Comparison of ENCODE assay signal across 9 mouse cellular contexts in the genomic region with DNA sequence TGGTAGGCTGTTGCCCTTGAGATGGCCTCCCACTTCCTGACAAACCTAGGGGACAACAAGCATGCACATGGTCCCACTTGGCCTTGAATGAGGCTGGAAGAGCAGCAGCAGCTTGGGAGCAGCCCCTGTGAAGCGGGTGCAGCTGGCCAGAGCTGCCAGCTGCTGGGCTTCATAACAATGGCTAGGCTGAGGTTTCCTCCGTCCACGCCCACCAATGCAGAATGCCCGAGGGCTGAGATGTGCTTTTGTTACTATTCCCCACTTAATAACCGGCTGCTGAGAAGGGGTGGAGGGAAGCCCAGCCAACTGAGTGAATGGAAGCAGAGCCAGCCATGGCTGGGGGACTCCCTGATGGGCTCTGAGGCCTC.
A peak's percentile ranks its signal among the peaks of the same experiment; 100 is the strongest.
DNase-seq lines count a peak whose midpoint lies in the region; ATAC-seq and TF ChIP-seq lines count a peak whose summit lies in the region.
"Had no signal": no experiment of that assay in that cellular context is flagged by ENCODE, and none has a peak within 500 bp of the region (broad histone marks: within the 10 kb centered on the region; RNA-seq: fewer than 3 reads in every experiment).

No protein-coding gene starts in this region.

- intact Hi-C loops in heart, adult 2 months (cut with DNase I) = no loop called here

- H3K36me3 ChIP-seq in liver, embryonic 11.5 days (ENCODE audit: control insufficient read depth, insufficient read depth, low read length) = no peaks in the 10 kb centered on the region
- no peaks in the 10 kb centered on the region for H3K36me3 ChIP-seq in embryonic facial prominence, embryonic 13.5 days
- no peaks in the 10 kb centered on the region for H3K36me3 ChIP-seq in limb, embryonic 12.5 days
- H3K36me3 ChIP-seq in neural tube, embryonic 15.5 days = no peaks in the 10 kb centered on the region
- no peaks in the 10 kb centered on the region for H3K36me3 ChIP-seq in heart, adult 2 months (ENCODE audit: control insufficient read depth, insufficient read depth, low read length)

- H3K9me3 ChIP-seq in liver, embryonic 11.5 days (ENCODE audit: control insufficient read depth, low read length) = no peaks in the 10 kb centered on the region
- H3K9me3 ChIP-seq in embryonic facial prominence, embryonic 13.5 days = no peaks in the 10 kb centered on the region
- H3K9me3 ChIP-seq in limb, embryonic 12.5 days = no peaks in the 10 kb centered on the region
- no peaks in the 10 kb centered on the region for H3K9me3 ChIP-seq in neural tube, embryonic 15.5 days (replicated peaks)

- H3K4me1 ChIP-seq in liver, embryonic 11.5 days (replicated peaks; ENCODE audit: control insufficient read depth, insufficient read depth, low read length) = peaks cover 4% of the 10 kb centered on the region; the same call in 1 of the 2 replicates
- peaks cover 65% of the 10 kb centered on the region for H3K4me1 ChIP-seq in embryonic facial prominence, embryonic 13.5 days
- H3K4me1 ChIP-seq in limb, embryonic 12.5 days (replicated peaks) = peaks cover 53% of the 10 kb centered on the region
- peaks cover 39% of the 10 kb centered on the region for H3K4me1 ChIP-seq in neural tube, embryonic 15.5 days
- no peaks in the 10 kb centered on the region for H3K4me1 ChIP-seq in heart, adult 2 months (ENCODE audit: control insufficient read depth, insufficient read depth, low read length)

- TF ChIP-seq POLR2A in heart, adult 2 months (IDR thresholded peaks at IDR 0.05; ENCODE audit: insufficient read depth, low read depth, low read length) = no peak

- DNase-seq in liver = peak; percentile 4
- DNase-seq in liver, embryonic 11.5 days (ENCODE audit: low spot score) = no peak
- DNase-seq in kidney, adult 9 months = no peak
- no peak for DNase-seq in heart, adult 2 months

- no peak for TF ChIP-seq EP300 in heart, adult 2 months (IDR thresholded peaks at IDR 0.05; ENCODE audit: insufficient read depth, low read depth, low read length)

- TF ChIP-seq CTCF in heart, adult 2 months (IDR thresholded peaks at IDR 0.05) = no peak

- no peak overlapping the region for H3K4me3 ChIP-seq in liver, embryonic 11.5 days (ENCODE audit: low read depth, low read length)
- no peak overlapping the region for H3K4me3 ChIP-seq in embryonic facial prominence, embryonic 13.5 days
- H3K4me3 ChIP-seq in limb, embryonic 12.5 days (replicated peaks) = no peak overlapping the region
- no peak overlapping the region for H3K4me3 ChIP-seq in neural tube, embryonic 15.5 days (replicated peaks)
- no peak overlapping the region for H3K4me3 ChIP-seq in heart, adult 2 months

- H3K4me2 ChIP-seq in liver, embryonic 11.5 days = no peak overlapping the region
- H3K4me2 ChIP-seq in embryonic facial prominence, embryonic 13.5 days = peak overlapping the region; percentile 7; the same call in 1 of the 2 replicates
- no peak overlapping the region for H3K4me2 ChIP-seq in limb, embryonic 12.5 days
- no peak overlapping the region for H3K4me2 ChIP-seq in neural tube, embryonic 15.5 days

- H3K79me2 ChIP-seq in heart, adult 2 months (replicated peaks; ENCODE audit: control insufficient read depth, insufficient read depth, low read length) = no peaks in the 10 kb centered on the region

- WGBS in liver, embryonic 11.5 days = 48% methylated on average over 5 of the region's 5 CpGs
- WGBS in embryonic facial prominence, embryonic 13.5 days = 23% methylated on average over 5 of the region's 5 CpGs
- 31% methylated on average over 5 of the region's 5 CpGs for WGBS in limb, embryonic 12.5 days
- 11% methylated on average over 5 of the region's 5 CpGs for WGBS in neural tube, embryonic 15.5 days
- WGBS in heart, adult 2 months = 44% methylated on average over 5 of the region's 5 CpGs

- H3K27ac ChIP-seq in liver, embryonic 11.5 days (ENCODE audit: low read depth, low read length) = no peak overlapping the region
- H3K27ac ChIP-seq in embryonic facial prominence, embryonic 13.5 days = peak overlapping the region; percentile 72
- H3K27ac ChIP-seq in limb, embryonic 12.5 days = peak overlapping the region; percentile 84
- peak overlapping the region; percentile 74 for H3K27ac ChIP-seq in neural tube, embryonic 15.5 days (replicated peaks)
- H3K27ac ChIP-seq in heart, adult 2 months = no peak overlapping the region

- no peaks in the 10 kb centered on the region for H3K27me3 ChIP-seq in liver, embryonic 11.5 days (replicated peaks; ENCODE audit: control insufficient read depth, insufficient read depth, low read length)
- no peaks in the 10 kb centered on the region for H3K27me3 ChIP-seq in embryonic facial prominence, embryonic 13.5 days
- H3K27me3 ChIP-seq in limb, embryonic 12.5 days = no peaks in the 10 kb centered on the region
- H3K27me3 ChIP-seq in neural tube, embryonic 15.5 days (replicated peaks) = no peaks in the 10 kb centered on the region
- H3K27me3 ChIP-seq in heart, adult 2 months (ENCODE audit: control insufficient read depth, insufficient read depth, low read length) = no peaks in the 10 kb centered on the region
- H3K27me3 ChIP-seq: Patski had no signal

- no peak overlapping the region for H3K9ac ChIP-seq in liver, embryonic 11.5 days (ENCODE audit: low read depth, low read length)
- H3K9ac ChIP-seq in embryonic facial prominence, embryonic 13.5 days = peak overlapping the region; percentile 7; the same call in 1 of the 2 replicates
- no peak overlapping the region for H3K9ac ChIP-seq in limb, embryonic 12.5 days (replicated peaks)
- H3K9ac ChIP-seq in neural tube, embryonic 15.5 days (replicated peaks) = no peak overlapping the region
- H3K9ac ChIP-seq in heart, adult 2 months (ENCODE audit: low read depth, low read length) = no peak overlapping the region

- ATAC-seq in liver, embryonic 11.5 days (replicated peaks; ENCODE audit: low FRiP score) = no peak
- no peak for ATAC-seq in embryonic facial prominence, embryonic 13.5 days (ENCODE audit: insufficient number of reproducible peaks, insufficient read depth, low FRiP score, low TSS enrichment, low read depth)
- ATAC-seq in limb, embryonic 12.5 days (ENCODE audit: insufficient number of reproducible peaks, insufficient read depth, low FRiP score, low TSS enrichment, low read depth) = no peak
- ATAC-seq in neural tube, embryonic 15.5 days (ENCODE audit: low FRiP score) = no peak
- no peak for ATAC-seq in megakaryocyte progenitor cell, adult 5-6 weeks (replicated peaks; ENCODE audit: poor library complexity)
- ATAC-seq: Patski had no signal

Comparison
In these comparisons a context has a peak if more than half of its experiments do, and no peak if none do; other contexts are left out.
1. H3K27ac ChIP-seq: peak in embryonic facial prominence, embryonic 13.5 days (single experiment), limb, embryonic 12.5 days (single experiment) and neural tube, embryonic 15.5 days (single experiment); none in liver, embryonic 11.5 days (single experiment) and heart, adult 2 months (single experiment).